Mouse (Mus musculus) forebrain, embryonic 15.5 days (tissue): ENCODE results near the gene Hoxb8. TPM values are rescaled to one million over a fixed set of nuclear protein-coding genes. Genes with fewer than 3 reads are reported as not detected.

Source experiments
- ATAC-seq: fragments of 200-750 bp; cut with Nextera tagmentation; replicated peaks from 2 replicates; pipeline ENCODE4 v1.8.0; 2017; ENCODE audit warnings: mild to moderate bottlenecking, moderate TSS enrichment, moderate library complexity
- H3K27ac ChIP-seq: fragments of 300-500 bp; sonication (generic); replicated peaks from 2 replicates; pipeline ENCODE4 v1.5.1; 2015; ENCODE audit warnings: mild to moderate bottlenecking, inconsistent platforms
- H3K27me3 ChIP-seq: fragments of 300-500 bp; sonication (generic); 2 replicates; pipeline ENCODE4 v1.6.1; 2015; ENCODE audit warnings: inconsistent platforms
- H3K36me3 ChIP-seq: fragments of 300-500 bp; sonication (generic); 2 replicates; pipeline ENCODE4 v1.6.1; 2015; ENCODE audit warnings: mild to moderate bottlenecking, inconsistent platforms
- H3K4me1 ChIP-seq: fragments of 300-500 bp; sonication (generic); 2 replicates; pipeline ENCODE4 v1.6.1; 2015; ENCODE audit warnings: inconsistent platforms
- H3K4me2 ChIP-seq: fragments of 300-500 bp; sonication (generic); replicated peaks from 2 replicates; pipeline ENCODE4 v1.6.1; 2015; ENCODE audit warnings: mild to moderate bottlenecking, inconsistent platforms
- H3K4me3 ChIP-seq: fragments of 300-500 bp; sonication (generic); 2 replicates; pipeline ENCODE4 v1.5.1; 2015; ENCODE audit warnings: mild to moderate bottlenecking, inconsistent platforms
- H3K9ac ChIP-seq: fragments of 300-500 bp; sonication (generic); replicated peaks from 2 replicates; pipeline ENCODE4 v1.6.1; 2015; ENCODE audit warnings: mild to moderate bottlenecking, inconsistent platforms
- H3K9me3 ChIP-seq: fragments of 300-500 bp; sonication (generic); 2 replicates; pipeline ENCODE4 v1.6.1; 2016; ENCODE audit warnings: inconsistent platforms
- WGBS: fragments of 180-500 bp; shearing (Covaris S2); methylation state at CpG from one replicate; pipeline ENCODE4 v1.1.7; 2015; ENCODE audit warnings: mixed read lengths; 5-methylcytosine and 5-hydroxymethylcytosine counted together
- polyA plus RNA-seq: library from polyadenylated mRNA; unstranded; fragments of >200 nt; fragmentation: Nextera tagmentation; extraction: Ambion mirVana; gene quantifications from 2 replicates; pipeline ENCODE4 v1.2.1, GENCODE M21; 2015

Gene Hoxb8
- polyA plus RNA-seq, 1 experiment from 2014 or later = not detected

GRCm38 (mm10) chr11:96260310-96260970, 21.3 kb upstream of the Hoxb8 start:
- Histone ChIP-seq H3K9me3 (no peaks in the 10 kb centered on the region), H3K36me3 (no peaks in the 10 kb centered on the region), H3K27ac (no peak overlapping the region), H3K4me3 (no peak overlapping the region), H3K4me2 (no peak overlapping the region), H3K9ac (no peak overlapping the region), H3K4me1 (no peaks in the 10 kb centered on the region), H3K27me3 (peaks cover 98% of the 10 kb centered on the region)
- 2% methylated on average over 23 of the region's 23 CpGs for WGBS
- ATAC-seq = no peak

GRCm38 (mm10) chr11:96261323-96261890, 20.3 kb upstream of the Hoxb8 start:
- Histone ChIP-seq H3K4me2 (no peak overlapping the region), H3K9ac (no peak overlapping the region), H3K4me1 (no peaks in the 10 kb centered on the region), H3K27ac (no peak overlapping the region), H3K4me3 (no peak overlapping the region), H3K27me3 (peaks cover 98% of the 10 kb centered on the region), H3K9me3 (no peaks in the 10 kb centered on the region), H3K36me3 (no peaks in the 10 kb centered on the region)
- no peak for ATAC-seq
- WGBS = 1% methylated on average over 24 of the region's 24 CpGs

GRCm38 (mm10) chr11:96262262-96262830, 19.4 kb upstream of the Hoxb8 start:
- Histone ChIP-seq H3K4me1 (no peaks in the 10 kb centered on the region), H3K4me2 (no peak overlapping the region), H3K9me3 (no peaks in the 10 kb centered on the region), H3K27ac (no peak overlapping the region), H3K27me3 (peaks cover 99% of the 10 kb centered on the region), H3K4me3 (no peak overlapping the region), H3K9ac (no peak overlapping the region), H3K36me3 (no peaks in the 10 kb centered on the region)
- WGBS = 8% methylated on average over 6 of the region's 6 CpGs
- no peak for ATAC-seq

GRCm38 (mm10) chr11:96263636-96264389, 17.9 kb upstream of the Hoxb8 start:
- no peak overlapping the region for H3K9ac ChIP-seq
- no peak overlapping the region for H3K4me2 ChIP-seq
- H3K36me3 ChIP-seq = no peaks in the 10 kb centered on the region
- H3K4me1 ChIP-seq = no peaks in the 10 kb centered on the region
- H3K9me3 ChIP-seq = no peaks in the 10 kb centered on the region
- peaks cover 99% of the 10 kb centered on the region for H3K27me3 ChIP-seq
- WGBS = under 1% methylated on average over 33 of the region's 33 CpGs
- no peak overlapping the region for H3K27ac ChIP-seq
- no peak overlapping the region for H3K4me3 ChIP-seq
- ATAC-seq = no peak

- no peak overlapping the region for H3K4me2 ChIP-seq
- H3K27me3 ChIP-seq = peaks cover 99% of the 10 kb centered on the region
- no peaks in the 10 kb centered on the region for H3K36me3 ChIP-seq
- H3K4me3 ChIP-seq = no peak overlapping the region
- no peaks in the 10 kb centered on the region for H3K9me3 ChIP-seq
- ATAC-seq = no peak
- under 1% methylated on average over 8 of the region's 8 CpGs for WGBS
- no peaks in the 10 kb centered on the region for H3K4me1 ChIP-seq
- H3K9ac ChIP-seq = no peak overlapping the region
- no peak overlapping the region for H3K27ac ChIP-seq
Observed at GRCm38 (mm10) chr11:96264390-96265020, 17.2 kb upstream of the Hoxb8 start.

DNA sequence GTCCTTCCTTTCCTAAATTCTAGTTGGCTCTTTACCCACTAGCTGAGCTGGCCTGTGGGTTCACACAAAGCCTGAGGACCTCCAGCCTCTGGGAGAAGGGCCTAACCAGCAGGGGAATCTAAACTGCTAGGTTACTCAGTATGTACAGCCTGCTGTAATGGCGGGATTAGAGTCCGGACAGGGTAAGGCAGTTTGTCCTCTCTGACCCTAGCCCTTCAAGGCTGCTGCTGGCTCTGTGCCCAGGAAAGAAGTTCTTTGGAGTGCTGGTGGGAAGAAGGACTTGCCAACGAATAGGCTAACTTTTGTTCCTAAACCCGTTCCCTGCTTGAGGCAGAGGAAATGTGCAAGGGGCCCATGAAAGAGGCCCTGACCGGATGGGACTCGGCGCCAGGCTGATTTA, 15.8 kb upstream of the Hoxb8 start:
- WGBS = under 1% methylated on average over 7 of the region's 7 CpGs
- Histone ChIP-seq H3K9ac (no peak overlapping the region), H3K27ac (no peak overlapping the region), H3K4me3 (no peak overlapping the region), H3K9me3 (no peaks in the 10 kb centered on the region), H3K4me1 (0 out of 2 replicates have a peak, but pooled peaks cover 1% of the 10 kb centered on the region), H3K36me3 (no peaks in the 10 kb centered on the region), H3K27me3 (peaks cover 99% of the 10 kb centered on the region), H3K4me2 (no peak overlapping the region)
- ATAC-seq = no peak

- Histone ChIP-seq H3K36me3 (no peaks in the 10 kb centered on the region), H3K4me3 (no peak overlapping the region), H3K9me3 (no peaks in the 10 kb centered on the region), H3K4me2 (no peak overlapping the region), H3K27me3 (peaks cover 99% of the 10 kb centered on the region), H3K27ac (no peak overlapping the region), H3K9ac (no peak overlapping the region), H3K4me1 (peaks cover 6% of the 10 kb centered on the region; the same call in 1 of the 2 replicates)
- 8% methylated on average over 7 of the region's 7 CpGs for WGBS
- ATAC-seq = no peak
Observed at GRCm38 (mm10) chr11:96267021-96267920, 14.4 kb upstream of the Hoxb8 start.

DNA sequence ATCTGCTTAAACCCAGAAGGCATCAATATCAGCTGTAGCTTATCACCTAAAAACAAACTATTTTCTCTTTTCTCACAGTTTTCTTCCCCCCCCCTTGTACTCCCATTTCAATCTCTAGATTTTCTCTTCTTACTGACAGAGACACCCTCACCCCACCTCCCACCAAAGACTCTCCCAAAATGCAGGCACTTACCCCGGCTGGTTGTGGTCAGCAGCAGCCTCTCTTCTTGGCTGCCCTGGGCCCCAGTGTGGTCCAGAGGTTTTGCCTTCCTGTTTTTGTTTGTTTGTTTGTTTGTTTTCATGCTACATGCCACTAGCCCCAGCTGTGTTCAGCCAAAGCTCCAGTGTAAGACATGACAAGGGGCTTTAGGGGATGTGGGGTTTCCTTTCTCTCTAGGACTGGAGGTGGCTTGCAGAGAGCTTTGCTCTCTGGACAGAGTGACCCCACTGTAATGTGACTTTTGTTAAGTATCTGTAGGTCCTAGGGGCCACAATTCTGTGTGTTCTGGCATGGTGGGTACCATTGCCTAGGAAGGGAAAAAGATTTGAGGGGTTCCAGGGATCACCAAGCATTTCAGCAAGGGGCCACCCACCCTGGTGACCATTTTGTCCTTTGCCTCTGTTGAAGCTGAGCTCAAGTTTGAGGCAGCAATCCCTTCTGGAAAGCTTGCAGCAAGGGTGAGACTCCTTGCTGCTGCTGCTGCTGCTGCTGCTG, 13.5 kb upstream of the Hoxb8 start:
- no peak overlapping the region for H3K4me2 ChIP-seq
- 0% methylated on average over 1 of the region's 1 CpGs for WGBS
- H3K4me1 ChIP-seq = peaks cover 9% of the 10 kb centered on the region; the same call in 1 of the 2 replicates
- no peak overlapping the region for H3K4me3 ChIP-seq
- no peak for ATAC-seq
- H3K36me3 ChIP-seq = no peaks in the 10 kb centered on the region
- H3K9ac ChIP-seq = no peak overlapping the region
- peaks cover 99% of the 10 kb centered on the region for H3K27me3 ChIP-seq
- no peaks in the 10 kb centered on the region for H3K9me3 ChIP-seq
- no peak overlapping the region for H3K27ac ChIP-seq

DNA sequence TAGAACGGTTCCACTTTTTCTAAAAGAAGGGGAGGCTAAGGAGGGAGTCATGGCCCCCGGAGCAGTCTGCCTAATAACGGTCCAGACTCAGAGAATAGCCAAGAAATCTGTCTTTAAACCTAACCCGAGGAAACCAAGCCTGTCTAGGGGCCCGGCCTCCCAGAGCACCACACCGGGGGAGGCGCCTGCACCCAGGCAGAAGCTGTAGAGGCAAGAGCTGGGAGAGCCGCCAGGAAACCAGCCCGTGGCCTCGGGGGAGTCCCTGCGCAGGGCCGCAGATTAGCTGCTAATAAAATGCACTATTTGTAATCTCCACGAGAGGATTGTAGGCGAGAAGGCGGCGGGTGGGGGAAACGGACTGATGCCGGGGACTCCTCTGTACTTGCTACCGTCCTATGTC, 11.8 kb upstream of the Hoxb8 start:
- WGBS = under 1% methylated on average over 19 of the region's 19 CpGs
- Histone ChIP-seq H3K9me3 (no peaks in the 10 kb centered on the region), H3K36me3 (no peaks in the 10 kb centered on the region), H3K27ac (no peak overlapping the region), H3K9ac (no peak overlapping the region), H3K27me3 (peaks cover 99% of the 10 kb centered on the region), H3K4me3 (no peak overlapping the region), H3K4me2 (no peak overlapping the region), H3K4me1 (peaks cover 9% of the 10 kb centered on the region; the same call in 1 of the 2 replicates)
- no peak for ATAC-seq

DNA sequence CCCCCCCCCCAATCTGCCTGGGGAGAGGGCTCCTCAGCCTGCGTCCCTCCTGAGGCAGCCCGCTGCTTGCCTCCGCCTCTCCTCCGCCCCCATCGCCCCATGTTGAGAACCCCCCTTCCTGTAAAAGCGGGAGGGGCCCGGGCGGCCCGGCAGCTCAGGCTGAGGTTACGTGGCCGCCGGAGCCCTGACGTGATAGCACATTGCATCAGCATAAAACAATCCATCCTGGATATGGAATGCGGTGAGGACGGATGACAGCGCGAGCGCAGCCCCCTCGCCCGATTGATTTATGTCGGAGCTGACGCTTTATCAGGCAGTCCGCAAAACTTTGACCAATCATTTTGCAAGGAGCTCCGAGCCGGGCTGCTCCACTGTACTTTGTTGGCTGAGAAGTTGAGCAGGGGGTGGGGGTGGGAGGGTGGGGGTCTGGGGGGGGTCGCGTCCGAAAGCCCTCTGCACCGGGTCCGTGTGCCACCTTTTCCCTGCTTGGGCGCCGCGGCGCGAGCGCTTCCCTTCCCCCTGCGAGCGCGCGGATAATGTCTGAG, 10.6 kb upstream of the Hoxb8 start, which contains the start of gene Hoxb9:
Hoxb9 (plus strand) TSS at position 462 of the 545 bp plus-strand sequence.
- ATAC-seq = no peak
- WGBS = under 1% methylated on average over 40 of the region's 40 CpGs
- Histone ChIP-seq H3K4me3 (peak within 1 kb of the TSS; percentile 13; the same call in 1 of the 2 replicates), H3K27ac (no peak within 1 kb of the TSS), H3K4me1 (peaks cover 9% of the 10 kb centered on the region; the same call in 1 of the 2 replicates), H3K9me3 (no peaks in the 10 kb centered on the region), H3K4me2 (peak within 1 kb of the TSS; percentile 8; the same call in 1 of the 2 replicates), H3K9ac (no peak within 1 kb of the TSS), H3K27me3 (peaks cover 99% of the 10 kb centered on the region), H3K36me3 (no peaks in the 10 kb centered on the region)
